Comparison of ENCODE assay signal across 23 mouse cellular contexts in genomic region chr1:41981545-41981944, GRCm38 (mm10).
DNase-seq lines count a peak whose midpoint lies in the region; ATAC-seq and TF ChIP-seq lines count a peak whose summit lies in the region.
"Had no signal": no experiment of that assay in that cellular context is flagged by ENCODE, and none has a peak within 500 bp of the region (broad histone marks: within the 10 kb centered on the region; RNA-seq: fewer than 3 reads in every experiment).

No protein-coding gene starts in this region.

- no peaks in the 10 kb centered on the region for H3K27me3 ChIP-seq in forebrain, embryonic 14.5 days (replicated peaks; ENCODE audit: control insufficient read depth, insufficient read depth, low read length)
- H3K27me3 ChIP-seq in forebrain, embryonic 10.5 days (ENCODE audit: poor library complexity, severe bottlenecking) = no peaks in the 10 kb centered on the region
- H3K27me3 ChIP-seq: CH12.LX; embryonic facial prominence, embryonic 12.5 days; heart, embryonic 13.5 days; hindbrain, embryonic 12.5 days had no signal

- H3K9me3 ChIP-seq in forebrain, embryonic 14.5 days (replicated peaks; ENCODE audit: control insufficient read depth, low read length) = no peaks in the 10 kb centered on the region
- no peaks in the 10 kb centered on the region for H3K9me3 ChIP-seq in forebrain, embryonic 10.5 days
- H3K9me3 ChIP-seq: embryonic facial prominence, embryonic 12.5 days; heart, embryonic 13.5 days; hindbrain, embryonic 12.5 days had no signal

- WGBS in forebrain, embryonic 14.5 days = 57% methylated on average over 5 of the region's 5 CpGs
- 90% methylated on average over 5 of the region's 5 CpGs for WGBS in forebrain, embryonic 10.5 days

- no peak overlapping the region for H3K4me3 ChIP-seq in forebrain, embryonic 14.5 days (ENCODE audit: low read depth, low read length)
- H3K4me3 ChIP-seq in forebrain, embryonic 10.5 days = no peak overlapping the region
- no peak overlapping the region for H3K4me3 ChIP-seq in layer of hippocampus, adult 2 months
- H3K4me3 ChIP-seq: embryonic facial prominence, embryonic 12.5 days; heart, embryonic 13.5 days; hindbrain, embryonic 12.5 days had no signal

- no peak overlapping the region for H3K27ac ChIP-seq in forebrain, embryonic 14.5 days (ENCODE audit: low read depth, low read length)
- H3K27ac ChIP-seq in forebrain, embryonic 10.5 days = no peak overlapping the region
- peak overlapping the region; percentile 70 for H3K27ac ChIP-seq in layer of hippocampus, adult 2 months
- H3K27ac ChIP-seq: embryonic facial prominence, embryonic 12.5 days; heart, embryonic 13.5 days; hindbrain, embryonic 12.5 days had no signal

- H3K36me3 ChIP-seq in forebrain, embryonic 14.5 days (ENCODE audit: control insufficient read depth, insufficient read depth, low read length) = no peaks in the 10 kb centered on the region
- no peaks in the 10 kb centered on the region for H3K36me3 ChIP-seq in forebrain, embryonic 10.5 days (replicated peaks)
- H3K36me3 ChIP-seq: embryonic facial prominence, embryonic 12.5 days; heart, embryonic 13.5 days; hindbrain, embryonic 12.5 days had no signal

- TF ChIP-seq CTCF in layer of hippocampus, adult 2 months (conservative IDR thresholded peaks at IDR 0.05) = no peak

- no peaks in the 10 kb centered on the region for H3K4me1 ChIP-seq in forebrain, embryonic 14.5 days (ENCODE audit: control insufficient read depth, insufficient read depth, low read length)
- no peaks in the 10 kb centered on the region for H3K4me1 ChIP-seq in forebrain, embryonic 10.5 days
- H3K4me1 ChIP-seq: embryonic facial prominence, embryonic 12.5 days; heart, embryonic 13.5 days; hindbrain, embryonic 12.5 days had no signal

- peak; percentile 54; the same call in 1 of the 2 replicates for ATAC-seq in forebrain, embryonic 14.5 days
- ATAC-seq: hindbrain, embryonic 16.5 days; inflammation-experienced regulatory T-cells, adult 6 months; intestine, postnatal 0 days had no signal

- H3K9ac ChIP-seq in forebrain, embryonic 14.5 days (ENCODE audit: low read length) = no peak overlapping the region
- H3K9ac ChIP-seq: embryonic facial prominence, embryonic 12.5 days; heart, embryonic 13.5 days; hindbrain, embryonic 12.5 days had no signal

- H3K4me2 ChIP-seq in forebrain, embryonic 14.5 days (ENCODE audit: low read length) = no peak overlapping the region
- H3K4me2 ChIP-seq: embryonic facial prominence, embryonic 12.5 days; heart, embryonic 13.5 days; hindbrain, embryonic 12.5 days had no signal

- DNase-seq in forebrain, embryonic 14.5 days (ENCODE audit: low spot score) = peak; percentile 65
- DNase-seq in forebrain, embryonic 10.5 days (ENCODE audit: extremely low spot score, low spot score) = no peak
- DNase-seq in layer of hippocampus, adult 2 months (ENCODE audit: low spot score in 2 of 2) = peak; percentile 25 to 51
- DNase-seq in layer of hippocampus, postnatal 36 days = no peak
- peak; percentile 53 for DNase-seq in brain, adult 2 months (ENCODE audit: low read depth, low spot score)
- peak; percentile 37 for DNase-seq in brain, embryonic 18.5 days (ENCODE audit: low read depth, low spot score)
- no peak for DNase-seq in yolk sac, embryonic 10.5 days (ENCODE audit: low spot score)
- DNase-seq in MN1 (ENCODE audit: low spot score) = no peak
- DNase-seq: adrenal gland, adult 2 months; adrenal gland, postnatal 25 days; cerebellum, adult 11-12 months; cerebellum, adult 9-10 months; cerebellum, postnatal 25 days; gastrocnemius, postnatal 36 days; heart, adult 11 months; heart, postnatal 4 days had no signal

Comparison
In these comparisons a context has a peak if more than half of its experiments do, and no peak if none do; other contexts are left out.
1. DNase-seq: peak in forebrain, embryonic 14.5 days (single experiment), layer of hippocampus, adult 2 months (2 of 2), brain, adult 2 months (single experiment) and brain, embryonic 18.5 days (single experiment); none in forebrain, embryonic 10.5 days (single experiment), layer of hippocampus, postnatal 36 days (0 of 2), yolk sac, embryonic 10.5 days (single experiment) and MN1 (single experiment).